Mouse (Mus musculus): Measurements from ENCODE around the gene Slc22a14.
A peak's percentile ranks its signal among the peaks of the same experiment; 100 is the strongest.
"Not testable (repeated sequence)": the region's sequence is repeated elsewhere in the genome, so short reads cannot be mapped to it uniquely, and the experiment has no call there.

Slc22a14 gene

GRCm38 (mm10) chr9:119365284-119365683 is at the start of gene Slc22a14:
TSS of gene Slc22a14 (minus strand) at chr9:119365553.
- DNase-seq = no peak

GRCm38 (mm10) chr9:119409864-119410263 is 44.5 kb upstream of the Slc22a14 start:
- no peak for DNase-seq

GRCm38 (mm10) chr9:119408898-119409664 is 43.7 kb upstream of the Slc22a14 start:
- DNase-seq = no peak

GRCm38 (mm10) chr9:119407884-119408283 is 42.5 kb upstream of the Slc22a14 start:
- DNase-seq = no peak

- no peak for DNase-seq
These were observed 38.7 kb upstream of the Slc22a14 start for GRCm38 (mm10) chr9:119404090-119404489.

- DNase-seq = peak; percentile 58
These were observed 37.9 kb upstream of the Slc22a14 start for GRCm38 (mm10) chr9:119403236-119403641.

- peak; percentile 60 for DNase-seq
These were observed 37.2 kb upstream of the Slc22a14 start for GRCm38 (mm10) chr9:119402253-119403235.

- peak; percentile 95 for DNase-seq
These were observed 36.5 kb upstream of the Slc22a14 start, which contains the start of gene Acvr2b for GRCm38 (mm10) chr9:119401801-119402214. TSS of gene Acvr2b (plus strand) at chr9:119402118.

- DNase-seq = no peak
These were observed 36.0 kb upstream of the Slc22a14 start for GRCm38 (mm10) chr9:119401351-119401750.

- no peak for DNase-seq
These were observed 29.5 kb upstream of the Slc22a14 start for GRCm38 (mm10) chr9:119394808-119395207.

- DNase-seq = no peak
These were observed 24.9 kb upstream of the Slc22a14 start for GRCm38 (mm10) chr9:119390214-119390613.

- no peak for DNase-seq
These were observed 23.6 kb upstream of the Slc22a14 start for GRCm38 (mm10) chr9:119388956-119389355.

- DNase-seq = no peak
These were observed 17.2 kb upstream of the Slc22a14 start for GRCm38 (mm10) chr9:119382603-119383002.

- no peak for DNase-seq
These were observed 12.9 kb upstream of the Slc22a14 start for GRCm38 (mm10) chr9:119378231-119378630.

GRCm38 (mm10) chr9:119375556-119375955 is 10.2 kb upstream of the Slc22a14 start:
- no peak for DNase-seq

GRCm38 (mm10) chr9:119375008-119375407 is 9.7 kb upstream of the Slc22a14 start:
- no peak for DNase-seq

- DNase-seq = no peak
These were observed 5.9 kb upstream of the Slc22a14 start for GRCm38 (mm10) chr9:119371251-119371650.

- DNase-seq = not testable (repeated sequence)
These were observed 5.4 kb upstream of the Slc22a14 start for GRCm38 (mm10) chr9:119370770-119371169.

GRCm38 (mm10) chr9:119368367-119368766 is 3.0 kb upstream of the Slc22a14 start:
- no peak for DNase-seq

GRCm38 (mm10) chr9:119363229-119363628 is 2.1 kb downstream of the Slc22a14 start:
- no peak for DNase-seq

GRCm38 (mm10) chr9:119361416-119361815 is 3.9 kb downstream of the Slc22a14 start:
- DNase-seq = no peak

GRCm38 (mm10) chr9:119358058-119358429 is 7.3 kb downstream of the Slc22a14 start:
- no peak for DNase-seq

GRCm38 (mm10) chr9:119357331-119358057 is 7.9 kb downstream of the Slc22a14 start, which contains the start of gene Xylb:
TSS of gene Xylb (plus strand) at chr9:119357381.
- peak; percentile 84 for DNase-seq
